Mouse (Mus musculus) kidney, adult 2 months (tissue): ENCODE measurements at regions not wholly inside any gene's neighbourhood (a gene's known extent, or its start where the extent isn't known, plus 50 kb on each side); places are given as distances from the start of the nearest gene placed in this dataset.

ENCODE experiments used
- DNase-seq: peaks from one replicate; pipeline ENCODE4 v3.0.0; 2021
- H3K27ac ChIP-seq: fragments of 200-500 bp; 2 replicates; pipeline ENCODE4 v1.5.1; 2012; ENCODE audit warnings: low read depth, low read length, control low read depth, inconsistent platforms; ENCODE audit not compliant: insufficient read depth
- H3K27me3 ChIP-seq: fragments of 200-500 bp; replicated peaks from 2 replicates; pipeline ENCODE4 v1.6.1; 2012; ENCODE audit warnings: mild to moderate bottlenecking, moderate library complexity, low read length, inconsistent platforms; ENCODE audit not compliant: control insufficient read depth, insufficient read depth
- H3K36me3 ChIP-seq: fragments of 200-500 bp; 2 replicates; pipeline ENCODE4 v1.6.1; 2012; ENCODE audit warnings: mild to moderate bottlenecking, moderate library complexity, low read length, inconsistent platforms; ENCODE audit not compliant: control insufficient read depth, insufficient read depth
- H3K4me1 ChIP-seq: fragments of 200-500 bp; 2 replicates; pipeline ENCODE4 v1.6.1; 2011; ENCODE audit warnings: low read length; ENCODE audit not compliant: control insufficient read depth, insufficient read depth
- H3K4me3 ChIP-seq: fragments of 200-500 bp; 2 replicates; pipeline ENCODE4 v1.5.1; 2011; ENCODE audit warnings: mild to moderate bottlenecking, low read depth, low read length, control low read depth; ENCODE audit not compliant: insufficient read depth
- CTCF ChIP-seq: fragments of 200-500 bp; conservative IDR thresholded peaks from 2 replicates; pipeline ENCODE4 v1.5.1; 2011; ENCODE audit warnings: low read depth, mild to moderate bottlenecking, control low read depth, low read length, moderate library complexity, mixed read lengths; ENCODE audit not compliant: insufficient read depth, insufficient read length
- POLR2A ChIP-seq: fragments of 200-500 bp; IDR thresholded peaks from one replicate; pipeline ENCODE4 v1.6.1; 2011; ENCODE audit warnings: low read depth, low read length, control low read depth
- WGBS: fragments of 180-500 bp; shearing (Covaris S2); methylation state at CpG from one replicate; pipeline ENCODE4 v1.1.7; 2018; 5-methylcytosine and 5-hydroxymethylcytosine counted together

- no peak for TF ChIP-seq CTCF
- TF ChIP-seq POLR2A = no peak
- peak; percentile 24 for DNase-seq
- WGBS = 27% methylated on average over 4 of the region's 4 CpGs
Observed at GRCm38 (mm10) chr6:50037614-50038013, 72.4 kb upstream of the Mpp6 start.

DNA sequence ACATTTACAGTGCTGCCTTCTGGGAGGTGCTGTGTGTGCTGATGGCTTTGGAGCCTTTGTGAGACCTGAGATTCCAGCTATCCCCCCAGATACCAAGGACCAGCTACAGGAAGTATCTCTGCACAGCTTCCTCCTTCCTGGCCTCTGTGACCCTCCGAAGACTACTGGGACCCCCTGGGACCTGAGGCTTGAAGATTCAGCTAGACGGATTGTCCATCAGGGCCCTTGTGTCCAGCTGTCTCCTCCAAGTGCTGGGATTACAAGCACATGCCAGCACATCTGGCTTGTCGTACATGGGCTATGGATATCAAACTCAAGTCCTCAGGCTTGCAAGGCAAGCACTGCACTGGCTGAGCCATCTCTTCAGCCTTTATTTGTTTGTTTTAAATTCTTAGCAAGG, 71.7 kb upstream of the Mpp6 start:
- no peaks in the 10 kb centered on the region for H3K27me3 ChIP-seq
- H3K4me1 ChIP-seq = peaks cover 14% of the 10 kb centered on the region
- no peak overlapping the region for H3K27ac ChIP-seq
- no peak for DNase-seq
- no peak overlapping the region for H3K4me3 ChIP-seq
- TF ChIP-seq POLR2A (no peak), CTCF (no peak)
- H3K36me3 ChIP-seq = no peaks in the 10 kb centered on the region
- 64% methylated on average over 3 of the region's 3 CpGs for WGBS

More at GRCm38 (mm10) chr6:50037614-50038013, 72.4 kb upstream of the Mpp6 start:
- peaks cover 7% of the 10 kb centered on the region for H3K4me1 ChIP-seq
- H3K27ac ChIP-seq = no peak overlapping the region
- H3K36me3 ChIP-seq = no peaks in the 10 kb centered on the region
- H3K4me3 ChIP-seq = no peak overlapping the region
- no peaks in the 10 kb centered on the region for H3K27me3 ChIP-seq

- Histone ChIP-seq H3K27me3 (no peaks in the 10 kb centered on the region), H3K27ac (no peak overlapping the region), H3K4me3 (no peak overlapping the region), H3K4me1 (peaks cover 18% of the 10 kb centered on the region), H3K36me3 (no peaks in the 10 kb centered on the region)
- no peak for DNase-seq
- TF ChIP-seq POLR2A (no peak), CTCF (no peak)
- WGBS = 88% methylated on average over 10 of the region's 10 CpGs
Observed at GRCm38 (mm10) chr6:50041044-50041443, 69.0 kb upstream of the Mpp6 start.

DNA sequence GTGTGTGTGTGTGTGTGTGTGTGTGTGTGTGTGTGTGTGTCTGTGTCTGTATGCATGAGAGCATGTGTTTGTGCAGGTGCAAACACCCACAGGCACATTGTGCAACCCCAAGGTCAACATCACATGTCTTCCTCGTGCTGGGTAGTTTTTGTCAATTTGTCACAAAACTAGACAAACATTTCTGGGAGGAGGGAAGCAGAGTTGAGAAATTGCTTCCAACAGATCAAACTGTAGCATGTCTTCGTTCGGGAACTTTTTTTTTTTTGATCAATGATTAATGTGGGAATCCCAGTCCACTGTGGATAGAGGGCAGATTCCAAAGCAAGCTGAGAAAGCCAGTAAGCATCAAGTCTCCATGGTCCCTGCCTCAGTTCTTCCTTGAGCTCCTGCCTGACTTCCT, 67.9 kb upstream of the Mpp6 start:
- H3K4me1 ChIP-seq = peaks cover 18% of the 10 kb centered on the region
- TF ChIP-seq CTCF (no peak), POLR2A (no peak)
- DNase-seq = peak; percentile 88
- no peaks in the 10 kb centered on the region for H3K27me3 ChIP-seq
- no peaks in the 10 kb centered on the region for H3K36me3 ChIP-seq
- no peak overlapping the region for H3K4me3 ChIP-seq
- H3K27ac ChIP-seq = peak overlapping the region; percentile 67
- WGBS = 19% methylated on average over 3 of the region's 3 CpGs

DNA sequence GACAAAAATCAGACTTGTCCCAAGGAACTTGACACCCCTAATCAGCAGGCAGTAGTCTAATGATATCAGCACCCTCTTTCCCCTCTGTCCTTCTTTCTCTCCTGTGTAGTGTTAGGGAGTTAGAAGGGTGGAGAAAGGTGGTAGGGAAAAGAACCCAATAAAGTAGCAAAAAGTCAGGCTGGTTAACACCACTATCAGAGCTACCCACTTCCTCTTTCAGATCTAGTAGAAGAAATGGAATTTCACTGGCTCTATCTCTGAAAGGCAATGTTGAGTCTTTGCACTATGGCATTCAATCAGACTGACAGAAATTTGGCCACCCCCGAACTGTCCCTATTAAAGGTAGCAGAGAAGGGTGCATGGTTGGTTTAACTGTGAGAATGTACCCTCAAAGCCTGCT, 65.9 kb upstream of the Mpp6 start:
- Histone ChIP-seq H3K27me3 (no peaks in the 10 kb centered on the region), H3K27ac (no peak overlapping the region), H3K36me3 (no peaks in the 10 kb centered on the region), H3K4me1 (peaks cover 14% of the 10 kb centered on the region), H3K4me3 (no peak overlapping the region)
- WGBS = 70% methylated on average over 1 of the region's 1 CpGs
- TF ChIP-seq POLR2A (no peak), CTCF (no peak)
- no peak for DNase-seq

- no peak for DNase-seq
- Histone ChIP-seq H3K36me3 (no peaks in the 10 kb centered on the region), H3K27ac (no peak overlapping the region), H3K4me3 (no peak overlapping the region), H3K4me1 (peaks cover 14% of the 10 kb centered on the region), H3K27me3 (no peaks in the 10 kb centered on the region)
- no peak for TF ChIP-seq POLR2A
- TF ChIP-seq CTCF = no peak
- 71% methylated on average over 5 of the region's 5 CpGs for WGBS
Observed at GRCm38 (mm10) chr6:50046721-50047120, 63.3 kb upstream of the Mpp6 start.

- DNase-seq = no peak
- TF ChIP-seq CTCF (no peak), POLR2A (no peak)
- Histone ChIP-seq H3K27ac (no peak overlapping the region), H3K27me3 (no peaks in the 10 kb centered on the region), H3K4me3 (no peak overlapping the region), H3K4me1 (no peaks in the 10 kb centered on the region), H3K36me3 (no peaks in the 10 kb centered on the region)
- 75% methylated on average over 2 of the region's 2 CpGs for WGBS
Observed at GRCm38 (mm10) chr6:50052416-50052815, 57.6 kb upstream of the Mpp6 start.

DNA sequence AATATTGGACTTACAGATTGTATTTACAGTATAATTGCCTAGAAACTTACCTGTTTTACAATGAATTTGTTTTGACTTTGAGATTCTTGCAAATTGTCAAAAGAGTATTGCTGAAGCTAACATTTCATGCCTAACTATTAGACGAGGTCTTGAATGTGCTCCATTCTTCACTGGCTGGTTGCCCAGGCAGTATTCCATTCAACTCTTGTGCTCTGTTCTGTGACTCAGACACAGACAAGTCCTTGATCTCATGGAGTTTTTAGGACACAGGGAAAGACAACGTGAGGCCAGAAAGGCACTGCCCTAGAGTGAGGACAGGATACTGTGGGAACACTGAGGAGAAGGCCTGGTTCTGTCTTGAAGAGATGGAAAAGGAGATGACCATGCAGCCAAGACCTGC, 57.0 kb upstream of the Mpp6 start:
- Histone ChIP-seq H3K4me3 (no peak overlapping the region), H3K27me3 (no peaks in the 10 kb centered on the region), H3K27ac (no peak overlapping the region), H3K36me3 (no peaks in the 10 kb centered on the region), H3K4me1 (no peaks in the 10 kb centered on the region)
- TF ChIP-seq POLR2A (no peak), CTCF (no peak)
- peak; percentile 58 for DNase-seq
- WGBS = 35% methylated on average over 2 of the region's 2 CpGs
